Mouse (Mus musculus) Muller cell, postnatal 12 days (primary cell): ENCODE data around the gene Cacng7.
"Not testable (repeated sequence)": the region's sequence is repeated elsewhere in the genome, so short reads cannot be mapped to it uniquely, and the experiment has no call there.

Experiments
- DNase-seq: peaks from one replicate; pipeline ENCODE4 v3.0.0-alpha.2; 2015; ENCODE audit errors: inconsistent ontology term

Cacng7 gene

DNA sequence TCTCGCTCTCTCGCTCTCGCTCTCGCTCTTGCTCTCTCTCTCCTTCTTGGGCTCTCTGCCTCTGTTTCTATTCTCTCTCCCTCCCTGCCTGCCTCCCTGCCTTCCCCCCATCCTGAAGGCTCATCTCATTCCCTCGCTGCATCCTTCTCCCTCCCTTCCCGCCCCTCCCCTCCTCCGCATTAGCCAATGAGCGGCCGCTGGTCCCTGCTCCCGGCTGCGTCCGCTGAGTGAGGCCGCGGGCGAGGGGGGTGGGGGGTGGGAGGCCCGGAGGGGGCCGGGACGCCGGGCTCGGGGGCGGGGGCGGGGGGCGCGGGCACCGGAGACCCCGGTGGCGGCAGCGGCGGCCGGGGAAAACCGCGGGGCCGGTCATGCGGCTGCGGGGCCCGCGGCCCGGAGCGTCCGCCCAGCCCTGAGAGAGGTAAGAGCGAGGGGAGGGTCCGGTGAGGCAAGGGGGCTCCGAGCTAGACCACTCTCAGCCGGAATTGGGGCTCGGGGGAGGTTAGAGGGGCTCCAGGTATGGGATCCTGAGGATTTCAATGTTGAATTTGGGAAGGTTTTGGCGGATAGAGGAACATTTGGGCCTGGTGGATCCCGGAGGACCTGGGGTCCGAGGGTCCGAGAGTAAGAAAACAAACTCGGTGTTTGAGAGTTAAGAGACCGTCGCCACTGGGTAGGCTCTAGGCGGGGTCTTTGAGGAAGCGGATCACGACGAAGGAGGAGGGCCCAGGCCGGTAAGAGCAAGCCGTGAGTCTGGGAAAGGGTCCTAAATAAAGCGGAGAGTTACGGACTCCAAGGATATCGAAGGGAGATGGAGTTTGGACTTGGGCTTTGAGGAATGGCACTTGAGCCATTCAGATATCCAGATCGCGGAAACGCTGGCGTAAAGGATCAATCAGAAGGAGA lies at the start of gene Cacng7:
Cacng7 (plus strand) TSS at position 337 of the 903 bp plus-strand sequence.
- peak; percentile 92 for DNase-seq

DNA sequence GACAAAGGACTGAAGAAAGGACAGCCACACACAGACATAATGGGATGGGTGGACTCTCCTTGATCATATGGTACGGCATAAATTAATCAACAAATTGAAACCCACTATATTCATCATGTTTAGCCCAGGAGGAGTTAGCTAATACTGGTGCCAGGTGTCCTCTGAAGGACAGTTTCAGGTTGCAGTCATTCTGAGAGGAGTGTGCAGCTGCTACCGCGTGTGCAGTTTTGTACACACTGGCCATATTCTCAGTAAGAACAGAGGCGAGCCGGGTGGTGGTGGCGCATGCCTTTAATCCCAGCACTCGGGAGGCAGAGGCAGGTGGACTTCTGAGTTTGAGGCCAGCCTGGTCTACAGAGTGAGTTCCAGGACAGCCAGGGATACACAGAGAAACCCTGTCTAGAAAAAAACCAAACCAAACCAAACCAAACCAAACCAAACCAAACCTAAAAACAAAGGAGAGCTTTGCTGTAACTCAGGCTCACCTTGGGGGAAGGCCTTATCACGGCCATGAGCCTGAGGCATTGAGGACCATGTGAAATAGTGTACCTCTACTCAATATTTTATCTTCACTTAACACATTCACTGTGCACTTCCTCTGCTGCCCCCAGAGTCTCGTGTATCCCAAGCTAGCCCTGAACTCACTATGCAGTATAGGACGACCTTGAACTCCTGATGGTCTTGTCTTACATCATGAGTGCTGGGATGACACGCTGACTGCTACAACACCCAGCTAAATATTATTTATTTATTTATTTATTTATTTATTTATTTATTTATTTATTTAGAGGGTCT lies 49.5 kb upstream of the Cacng7 start:
- no peak for DNase-seq

DNA sequence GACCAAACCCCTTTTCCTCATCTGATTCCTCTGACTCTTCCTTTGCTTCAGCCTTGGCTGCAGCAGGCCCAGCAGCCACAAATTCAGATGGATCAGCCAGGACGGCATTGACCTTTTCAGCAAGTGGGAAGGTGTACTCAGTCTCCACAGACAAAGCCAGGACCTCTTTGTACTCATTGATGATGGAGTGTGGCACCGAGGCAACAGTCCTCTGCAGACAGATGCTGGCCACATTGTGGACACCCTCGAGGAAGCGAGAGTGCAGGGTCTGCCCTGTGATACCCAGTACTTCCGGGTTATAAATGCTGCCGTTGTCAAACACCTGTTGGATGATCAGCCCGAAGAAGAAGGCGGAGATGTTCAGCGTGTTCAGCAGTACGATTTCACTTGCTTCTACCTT lies 48.2 kb upstream of the Cacng7 start:
- no peak for DNase-seq

DNA sequence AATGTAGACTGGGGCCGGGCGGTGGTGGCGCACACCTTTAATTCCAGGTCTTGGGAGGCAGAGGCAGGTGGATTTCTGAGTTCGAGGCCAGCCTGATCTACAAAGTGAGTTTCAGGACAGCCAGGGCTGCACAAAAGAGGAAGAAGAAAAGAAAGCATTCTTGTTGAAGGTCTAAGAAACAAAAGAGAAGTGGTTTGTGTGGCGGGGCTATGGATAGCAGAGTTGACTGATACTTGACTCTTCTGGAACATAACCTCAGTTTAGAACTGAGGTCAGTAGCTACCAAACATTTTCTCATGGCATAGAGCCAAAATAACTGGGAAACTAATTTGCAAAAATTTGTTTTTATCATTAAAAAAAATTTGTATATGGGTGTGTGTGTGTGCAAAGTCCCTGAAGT lies 46.7 kb upstream of the Cacng7 start:
- DNase-seq, result no peak

DNA sequence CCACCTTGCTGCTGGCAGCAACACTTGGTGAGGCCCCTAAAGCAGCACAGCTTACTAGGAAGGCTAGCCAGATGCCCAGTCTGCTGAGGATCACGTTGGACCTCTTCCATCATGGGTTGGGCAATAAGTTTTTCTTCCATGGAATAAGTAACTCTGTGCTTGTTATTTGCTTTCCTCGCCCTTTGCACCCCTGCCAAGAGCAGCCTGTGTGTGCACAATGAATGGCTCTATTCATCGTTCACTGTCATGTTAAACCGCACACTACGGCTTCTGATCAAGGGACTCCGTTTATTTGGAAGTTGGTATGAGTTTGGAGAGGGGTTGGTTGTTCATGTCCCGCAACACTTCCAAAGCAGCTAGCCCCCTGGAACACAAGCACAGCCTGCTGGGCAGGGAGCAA lies 45.6 kb upstream of the Cacng7 start:
- DNase-seq, result peak; percentile 80

DNA sequence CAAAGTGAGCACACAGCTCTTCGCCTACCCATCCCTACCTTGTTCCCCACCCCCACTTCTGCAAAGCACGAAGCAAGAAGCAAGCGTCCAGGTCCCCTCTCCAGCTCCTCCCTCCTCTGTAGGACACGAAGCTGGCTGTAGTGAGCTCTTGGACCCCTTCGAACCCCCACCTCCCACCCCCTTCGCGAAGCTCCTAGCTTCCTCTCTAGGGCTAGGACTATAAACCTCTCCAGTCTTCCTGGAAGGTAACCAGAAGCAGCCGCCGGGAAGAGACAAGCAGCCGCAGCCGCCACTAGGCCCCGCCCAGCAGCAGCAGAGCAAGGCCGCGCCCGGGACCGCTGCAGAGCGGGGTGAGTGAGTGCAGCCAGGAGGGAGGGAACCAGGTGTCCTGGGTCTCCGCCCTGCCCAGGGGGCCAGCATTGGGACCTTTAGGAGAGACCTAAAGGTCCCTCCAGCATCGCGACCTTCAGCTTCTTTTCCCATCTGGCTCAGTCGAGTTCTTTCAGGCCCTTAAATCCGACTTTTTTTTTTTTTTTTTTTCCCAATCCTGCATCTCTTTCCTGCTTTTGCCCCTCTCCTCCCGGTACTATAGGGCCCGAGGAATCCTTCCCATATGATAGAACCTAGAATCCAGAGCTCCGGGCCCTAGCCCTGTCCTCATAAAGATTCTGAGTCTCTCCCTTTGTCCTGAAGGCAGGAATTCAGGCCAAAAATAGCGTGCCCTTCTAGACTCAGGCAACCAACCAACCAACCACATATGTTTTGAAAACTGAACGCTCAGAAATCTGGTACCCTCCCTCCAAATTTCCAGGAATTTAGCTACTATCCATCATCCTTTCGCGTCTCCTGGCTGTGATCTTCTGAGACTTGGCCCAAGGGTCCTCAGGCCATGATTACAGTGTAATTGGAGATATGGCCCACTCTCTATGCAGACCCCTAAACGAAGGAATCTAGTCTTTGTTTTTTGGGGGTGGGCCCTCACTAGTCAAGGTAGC lies 43.5 kb upstream of the Cacng7 start, which contains the start of the genes Myadm and Prkcg:
Myadm (plus strand) TSS at position 105 of the 995 bp plus-strand sequence.
Prkcg (plus strand) TSS at position 204 of the 995 bp plus-strand sequence.
- peak; percentile 77 for DNase-seq

DNA sequence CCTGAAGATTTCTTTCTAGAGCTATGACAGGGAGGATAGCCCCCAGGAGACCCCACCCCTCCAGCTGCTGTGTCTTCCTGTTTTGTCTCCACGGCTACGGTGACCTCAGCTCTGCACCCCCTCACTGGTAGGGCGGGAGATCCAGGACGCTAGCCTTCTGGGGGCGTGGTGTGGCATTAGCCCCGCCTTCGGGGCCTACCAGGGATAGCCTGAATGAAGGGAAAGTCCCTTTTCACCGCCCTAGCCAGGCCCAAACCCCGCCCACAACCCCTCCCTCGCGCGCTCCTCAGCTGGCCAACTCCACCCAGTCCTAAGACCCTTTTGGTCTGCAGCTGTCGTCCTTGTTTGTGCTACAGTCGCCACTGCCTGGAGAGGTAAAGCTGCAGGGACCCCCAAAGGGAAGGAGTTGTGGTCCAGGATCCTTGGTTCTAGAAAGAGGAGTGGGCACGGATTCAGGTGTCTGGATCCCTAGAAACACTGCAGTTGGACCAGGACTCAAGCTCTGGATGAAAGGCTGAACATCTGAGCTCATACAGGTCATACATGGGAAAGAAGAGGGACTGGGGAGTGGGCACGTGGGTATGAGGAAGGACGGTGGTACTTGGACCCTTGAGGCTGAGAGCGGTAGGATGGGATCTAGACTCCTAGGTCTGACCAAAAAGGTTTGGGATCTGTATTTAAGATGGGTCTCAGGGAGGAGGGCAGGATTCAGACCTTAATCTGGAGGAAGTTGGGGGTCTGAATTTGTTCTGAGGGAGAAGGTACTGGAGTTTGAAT lies 42.3 kb upstream of the Cacng7 start:
- DNase-seq, result peak; percentile 98

DNA sequence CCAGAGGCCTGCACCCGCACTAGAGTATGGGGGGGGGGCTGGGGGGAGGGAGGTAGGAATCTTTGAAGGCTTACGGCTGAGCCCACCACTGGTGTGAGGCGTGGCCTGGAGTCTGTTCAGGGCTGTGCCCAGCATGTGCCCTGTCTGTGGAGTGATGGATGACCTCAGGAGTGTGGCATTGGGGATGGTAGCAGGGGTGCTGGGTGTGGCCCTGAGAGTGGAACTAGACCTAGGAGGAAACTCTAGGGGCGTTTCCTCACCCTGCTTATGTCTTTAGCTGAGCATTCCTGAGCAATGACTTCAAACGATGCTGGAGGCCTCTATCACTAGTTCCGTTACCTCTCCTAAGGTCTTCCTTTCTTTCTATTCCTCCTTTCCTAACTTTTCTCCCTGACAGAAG lies 41.6 kb upstream of the Cacng7 start:
- DNase-seq, result peak; percentile 36

DNA sequence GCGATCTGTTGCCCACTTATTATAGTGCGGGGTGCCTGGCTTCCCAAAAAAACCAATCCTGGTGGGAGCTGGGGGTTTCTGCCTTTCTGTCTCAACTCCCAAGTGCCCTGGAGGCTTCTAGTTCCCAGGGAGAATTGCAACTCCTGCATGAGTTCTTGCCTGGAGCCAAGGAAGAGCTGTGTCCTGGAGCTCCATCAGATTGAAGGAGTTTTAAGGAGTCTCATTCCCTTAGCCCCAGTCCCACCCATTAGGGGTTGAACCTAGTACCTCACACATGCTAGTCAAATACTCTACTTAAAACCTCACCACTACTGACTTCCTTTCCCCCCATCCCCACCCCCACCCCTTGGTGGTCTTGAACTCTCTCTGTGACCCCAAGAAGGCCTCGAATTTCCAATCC lies 41.0 kb upstream of the Cacng7 start:
- DNase-seq, result no peak

DNA sequence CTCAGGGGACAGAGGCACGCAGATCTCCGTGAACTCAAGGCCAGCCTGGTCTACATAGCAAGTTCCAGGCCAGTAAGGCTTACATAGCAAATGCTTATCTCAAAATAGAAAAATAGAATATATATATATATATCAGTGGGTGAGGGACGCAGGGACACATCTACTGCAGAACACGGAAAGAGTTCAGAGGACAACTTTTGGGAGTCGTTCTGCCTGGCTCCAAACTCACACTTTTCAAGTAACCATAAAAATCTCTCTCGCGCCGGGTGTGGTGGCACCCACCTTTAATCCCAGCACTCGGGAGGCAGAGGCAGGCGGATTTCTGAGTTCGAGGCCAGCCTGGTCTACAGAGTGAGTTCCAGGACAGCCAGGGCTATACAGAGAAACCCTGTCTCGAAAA lies 40.5 kb upstream of the Cacng7 start:
- DNase-seq, result not testable (repeated sequence)

DNA sequence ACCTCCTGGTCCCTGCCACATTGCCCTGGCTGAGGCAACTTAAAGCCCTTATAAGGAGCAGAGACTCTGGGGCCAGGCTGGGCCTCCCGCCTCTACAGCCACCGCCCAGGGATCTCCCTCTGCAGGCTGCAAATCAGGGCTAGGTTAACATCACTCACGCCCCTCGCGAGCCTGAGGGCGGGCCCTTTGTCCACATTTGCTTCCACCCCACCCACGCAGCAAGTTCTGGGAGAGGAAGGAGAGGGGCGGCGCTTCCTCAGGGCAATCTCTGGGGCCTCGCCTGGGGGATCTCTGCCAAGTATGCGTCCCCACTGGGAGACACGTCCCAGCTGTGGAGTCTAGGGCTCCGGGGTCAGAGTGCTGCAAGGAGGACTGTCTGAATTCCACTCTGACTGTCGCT lies 40.0 kb upstream of the Cacng7 start:
- peak; percentile 96 for DNase-seq

DNA sequence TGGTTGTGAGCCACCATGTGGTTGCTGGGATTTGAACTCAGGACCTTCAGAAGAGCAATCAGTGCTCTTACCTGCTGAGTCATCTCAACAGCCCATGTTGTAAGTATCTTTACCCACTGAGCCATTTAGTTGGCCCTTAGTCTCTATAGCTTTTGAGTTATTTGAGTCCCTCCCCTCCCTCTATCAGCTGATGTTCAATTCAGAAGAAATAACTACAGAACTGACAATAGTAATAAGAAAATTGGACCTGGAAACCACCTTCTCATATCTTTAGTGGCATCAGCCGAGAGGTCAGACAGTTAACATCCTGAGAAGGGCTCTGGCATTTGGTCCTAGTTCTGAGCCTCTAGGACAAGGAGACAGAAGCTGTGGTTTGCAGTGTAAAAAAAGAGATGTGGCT lies 38.0 kb upstream of the Cacng7 start:
- DNase-seq, result no peak

DNA sequence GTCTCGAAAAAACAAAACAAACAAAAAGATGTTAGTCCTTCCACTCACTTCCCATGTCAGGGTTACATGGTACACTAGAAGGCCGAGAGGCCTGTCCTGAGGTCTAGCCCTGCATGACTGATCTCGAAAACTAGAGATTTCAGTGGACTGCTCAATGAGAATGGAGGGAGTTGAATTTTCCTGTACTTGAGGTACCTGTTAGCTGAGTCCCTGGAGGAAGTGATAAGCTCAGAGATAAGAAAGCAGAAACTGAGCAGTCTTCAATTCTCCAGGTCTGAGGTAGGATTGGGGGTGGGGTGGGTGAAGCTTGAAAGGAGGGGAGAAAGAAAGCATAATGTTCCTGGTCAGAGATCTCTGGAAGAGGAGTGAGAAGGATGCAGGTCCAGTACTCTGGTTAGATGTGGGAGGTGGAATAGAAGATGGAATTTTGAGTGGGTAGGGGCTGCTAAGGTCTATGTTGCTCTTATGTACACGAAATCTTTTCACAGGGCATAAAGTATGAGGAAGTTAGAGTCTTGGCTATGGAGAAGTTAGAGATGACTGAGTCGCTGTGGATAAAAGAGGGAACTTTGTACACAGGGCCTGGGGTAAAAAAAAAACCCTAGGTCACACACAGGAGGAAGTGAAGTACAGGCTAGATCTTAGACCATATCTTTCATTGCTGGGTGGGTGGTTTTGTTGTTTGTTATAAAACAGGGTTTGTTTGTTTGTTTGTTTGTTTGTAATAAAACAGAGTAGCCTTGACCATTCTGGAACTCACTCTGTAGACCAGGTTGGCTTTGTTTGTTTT lies 37.2 kb upstream of the Cacng7 start:
- no peak for DNase-seq

DNA sequence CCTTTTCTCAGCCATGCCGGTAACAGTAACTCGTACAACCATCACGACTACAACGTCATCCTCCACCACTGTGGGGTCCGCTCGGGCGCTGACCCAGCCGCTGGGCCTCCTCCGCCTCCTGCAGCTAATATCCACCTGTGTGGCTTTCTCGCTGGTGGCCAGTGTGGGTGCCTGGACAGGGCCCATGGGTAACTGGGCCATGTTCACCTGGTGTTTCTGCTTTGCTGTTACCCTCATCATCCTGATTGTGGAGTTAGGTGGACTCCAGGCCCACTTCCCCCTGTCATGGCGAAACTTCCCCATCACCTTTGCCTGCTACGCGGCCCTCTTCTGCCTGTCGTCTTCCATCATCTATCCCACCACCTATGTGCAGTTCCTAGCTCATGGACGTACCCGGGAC lies 36.0 kb upstream of the Cacng7 start:
- no peak for DNase-seq

DNA sequence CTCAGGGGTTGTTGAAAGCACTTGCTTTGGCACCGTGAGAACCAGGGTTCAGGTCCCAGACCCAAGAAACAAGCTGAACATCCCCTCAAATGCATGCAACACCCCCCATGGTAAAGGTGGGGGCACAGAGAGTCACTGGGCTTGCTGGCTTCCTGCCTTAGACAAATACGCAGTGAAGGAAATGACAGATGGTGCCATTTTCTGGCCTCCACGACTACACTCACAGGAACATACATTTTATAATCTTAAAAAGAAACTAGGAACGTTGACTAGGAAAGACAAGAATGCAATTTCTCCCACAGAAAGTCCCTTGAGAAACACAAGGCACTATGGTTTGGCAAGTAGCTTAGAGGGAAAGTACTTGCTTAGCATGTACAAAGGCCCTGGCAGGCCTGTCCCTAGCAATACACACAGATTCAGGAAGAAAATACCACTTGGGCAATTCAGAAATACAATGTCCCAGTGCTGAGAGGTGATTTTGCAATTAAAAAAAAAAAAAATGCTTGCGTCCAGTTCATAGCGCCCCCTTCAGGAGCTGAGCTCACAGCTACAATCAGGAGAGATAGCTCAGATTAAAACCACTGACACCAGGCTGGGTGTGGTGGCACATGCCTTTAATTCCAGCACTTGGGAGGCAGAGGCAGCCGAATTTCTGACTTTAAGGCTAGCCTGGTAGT lies 32.7 kb upstream of the Cacng7 start:
- DNase-seq, result no peak

DNA sequence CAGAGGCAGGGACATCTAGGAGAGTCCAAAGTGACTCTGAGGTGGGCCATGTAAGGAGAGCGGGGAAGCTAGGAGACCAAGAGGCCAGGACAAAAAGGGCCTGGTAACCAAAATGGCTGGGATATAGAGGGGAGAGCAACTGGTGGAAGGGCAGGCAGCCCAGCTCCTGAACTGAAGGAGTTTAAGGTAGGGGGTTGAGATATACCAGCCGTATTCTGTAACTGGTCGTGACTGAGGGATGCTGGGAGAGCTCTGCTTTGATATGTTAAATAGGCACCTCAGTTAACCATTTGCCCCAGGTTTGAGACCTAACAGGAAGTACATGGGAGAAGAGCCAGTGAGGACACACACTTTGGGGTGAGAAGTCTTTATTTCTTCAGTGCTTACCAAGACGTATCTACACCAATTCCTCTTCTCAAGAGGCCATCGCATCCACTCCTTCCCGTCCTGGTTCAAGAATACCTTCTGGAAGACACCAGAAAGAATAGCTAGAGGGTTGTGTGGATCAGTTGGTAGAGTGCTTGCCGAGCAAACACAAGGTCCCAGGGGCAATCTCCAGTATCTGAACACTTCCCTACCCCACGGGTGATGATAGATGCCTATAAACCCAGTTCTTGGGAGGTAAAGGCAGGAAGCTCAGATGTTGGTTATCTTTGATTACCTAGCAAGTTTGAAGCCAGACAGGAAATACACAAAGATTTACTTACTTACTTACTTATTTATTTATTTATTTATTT lies 31.7 kb upstream of the Cacng7 start:
- no peak for DNase-seq

DNA sequence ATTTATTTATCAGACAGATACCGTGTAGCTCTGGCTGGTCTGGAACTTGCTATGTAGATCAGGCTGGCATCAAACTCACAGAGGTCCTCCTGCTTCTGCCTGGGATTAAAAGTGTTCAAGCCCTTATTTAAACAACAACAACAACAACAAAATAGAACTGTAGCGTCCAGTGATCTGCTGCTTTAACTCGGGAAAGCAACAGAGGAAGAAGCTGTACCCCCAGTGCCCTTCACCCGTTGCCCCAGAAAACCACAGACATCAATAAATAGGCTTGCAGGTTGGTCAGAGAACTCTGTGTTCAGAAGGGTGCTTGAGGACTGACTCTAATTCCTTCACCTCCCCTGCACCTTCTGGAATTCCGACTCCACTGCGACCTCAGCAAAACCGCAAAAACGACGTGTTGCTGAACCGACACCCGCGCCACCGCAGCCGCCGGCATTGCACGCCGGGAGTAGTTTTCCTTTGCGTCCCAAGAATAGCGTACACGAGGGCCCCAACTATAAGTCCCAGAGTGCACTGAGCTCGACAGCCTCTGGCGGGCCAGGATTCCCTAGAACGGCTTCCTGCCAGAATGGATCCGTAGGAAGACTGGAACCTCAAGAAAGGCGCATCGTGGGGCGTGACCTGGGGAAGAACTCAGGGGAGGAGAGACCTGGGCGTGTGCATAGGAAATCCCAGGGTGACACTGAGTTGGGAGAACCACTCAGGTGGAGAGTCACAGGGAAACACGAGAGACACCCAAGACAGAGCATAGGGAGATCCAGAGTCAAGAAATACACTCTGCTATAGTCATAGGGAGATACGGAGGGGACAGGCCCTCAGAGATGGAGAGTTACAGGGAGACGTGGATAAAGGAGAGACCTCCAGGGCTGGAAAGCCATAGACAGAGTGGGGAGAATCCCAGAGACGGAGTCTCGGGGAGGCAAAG lies 30.9 kb upstream of the Cacng7 start:
- DNase-seq, result peak; percentile 56
